Mouse (Mus musculus) T-cell, adult 2 months (primary cell): ENCODE measurements at regions not wholly inside any gene's neighbourhood (a gene's known extent, or its start where the extent isn't known, plus 50 kb on each side); places are given as distances from the start of the nearest gene placed in this dataset.

ENCODE experiments used
- DNase-seq: peaks from one replicate; pipeline ENCODE4 v3.0.0; 2022; ENCODE audit warnings: low spot score

DNA sequence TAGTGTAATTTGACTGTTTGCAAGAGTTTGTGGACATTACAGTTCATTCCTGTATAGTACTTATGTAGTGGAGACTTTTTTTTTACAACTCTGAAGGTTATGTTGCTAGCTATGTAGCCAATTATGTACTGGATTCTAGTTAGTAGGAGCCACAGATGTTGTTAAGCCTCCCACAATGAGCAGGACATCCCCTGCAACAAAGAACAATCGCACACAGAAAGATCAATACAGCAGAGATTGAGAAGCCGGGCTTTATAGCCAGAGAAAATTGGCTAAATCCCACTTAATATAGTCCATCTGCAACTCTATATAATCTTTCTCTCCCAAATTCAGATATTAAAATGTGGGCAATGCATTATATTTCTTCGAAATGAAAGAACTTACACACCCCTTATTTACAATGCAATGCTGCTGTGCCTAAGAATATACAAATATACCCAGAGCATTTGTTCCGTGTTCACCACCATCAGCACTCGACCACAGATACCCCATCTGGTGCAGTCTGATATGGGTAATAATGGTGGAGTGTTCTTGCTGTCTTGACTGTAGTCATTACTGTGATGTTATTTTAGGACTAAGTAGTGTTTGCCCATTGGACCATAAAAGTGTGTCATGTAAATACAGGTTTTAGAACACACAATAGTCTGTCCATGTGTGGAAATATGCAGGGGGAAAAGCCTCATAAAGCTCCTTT, 1351.9 kb upstream of the Zeb2 start:
- DNase-seq, result no peak

DNA sequence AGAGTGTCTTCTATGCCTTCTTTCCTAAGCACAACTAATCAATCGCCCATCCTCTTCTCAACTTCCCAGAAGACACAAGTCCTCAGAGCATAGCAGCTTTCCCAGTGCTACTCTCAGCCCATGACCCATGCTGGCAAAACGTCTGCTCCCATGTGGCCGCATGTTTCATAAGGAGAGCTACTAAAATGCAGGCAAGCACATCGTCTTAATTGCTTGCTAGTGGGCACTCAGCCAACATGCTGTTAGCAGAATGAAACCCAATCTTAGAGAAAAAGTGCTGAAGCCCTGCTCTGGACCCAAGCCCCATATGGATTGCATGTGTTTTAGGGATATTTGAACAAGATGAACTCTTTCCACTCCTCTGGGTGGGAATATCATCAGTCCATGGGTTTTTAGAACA, 1348.2 kb upstream of the Zeb2 start:
- no peak for DNase-seq

DNA sequence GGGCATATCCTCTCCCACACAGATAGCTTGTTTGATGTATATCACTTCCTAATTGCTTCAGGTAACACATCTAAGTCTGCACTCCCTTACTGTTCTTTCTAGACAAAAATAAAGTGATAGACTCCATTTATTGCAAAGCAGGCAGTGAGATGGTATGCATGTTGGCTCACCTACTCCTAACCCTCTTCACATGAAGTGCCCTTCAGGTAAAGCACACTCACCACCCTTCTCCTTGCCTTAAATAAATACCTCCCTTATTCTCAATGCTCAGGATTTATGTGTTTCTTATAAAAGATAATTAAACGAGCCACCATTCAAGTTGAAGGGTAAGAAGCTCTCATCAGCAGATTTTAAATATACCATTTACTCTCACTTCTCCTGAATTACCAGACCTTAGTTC, 1347.7 kb upstream of the Zeb2 start:
- no peak for DNase-seq

DNA sequence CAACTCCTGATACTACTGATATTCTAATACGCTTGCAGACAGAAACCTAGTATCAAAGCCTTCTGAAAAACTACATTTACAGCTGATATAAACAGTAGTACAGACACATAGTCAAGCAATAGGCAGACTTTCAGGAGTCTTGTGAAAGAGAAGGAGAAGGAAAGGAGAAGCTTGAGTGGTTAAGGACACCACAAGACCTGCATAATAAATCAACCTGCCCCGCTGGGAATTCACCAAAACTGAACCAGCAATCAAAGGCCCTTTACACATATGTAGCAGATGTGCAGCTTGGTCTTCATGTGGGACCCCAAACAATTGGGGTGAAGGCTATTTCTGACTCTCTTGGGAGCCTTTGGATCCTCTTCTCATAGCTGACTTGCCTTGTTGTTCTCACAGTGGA, 1345.5 kb upstream of the Zeb2 start:
- no peak for DNase-seq

DNA sequence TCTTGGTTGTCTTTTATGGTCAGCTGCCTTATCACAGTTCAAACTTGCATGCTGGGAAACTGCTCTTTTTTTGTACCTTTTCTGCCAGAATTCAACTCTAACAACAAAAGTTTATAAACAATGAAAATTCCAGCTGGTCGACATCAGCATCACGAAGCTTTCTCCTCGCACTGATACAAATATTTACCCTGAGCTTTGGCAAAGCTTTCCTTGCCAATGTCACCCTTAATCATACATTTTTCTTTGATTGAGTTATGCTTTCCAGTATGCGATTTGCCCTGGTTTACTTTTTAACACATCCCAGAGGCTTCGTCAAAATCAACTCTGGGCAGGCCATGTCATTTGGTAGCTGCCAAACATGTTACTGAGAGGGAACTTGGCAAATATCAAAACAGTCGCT, 1333.5 kb upstream of the Zeb2 start:
- DNase-seq, result no peak

DNA sequence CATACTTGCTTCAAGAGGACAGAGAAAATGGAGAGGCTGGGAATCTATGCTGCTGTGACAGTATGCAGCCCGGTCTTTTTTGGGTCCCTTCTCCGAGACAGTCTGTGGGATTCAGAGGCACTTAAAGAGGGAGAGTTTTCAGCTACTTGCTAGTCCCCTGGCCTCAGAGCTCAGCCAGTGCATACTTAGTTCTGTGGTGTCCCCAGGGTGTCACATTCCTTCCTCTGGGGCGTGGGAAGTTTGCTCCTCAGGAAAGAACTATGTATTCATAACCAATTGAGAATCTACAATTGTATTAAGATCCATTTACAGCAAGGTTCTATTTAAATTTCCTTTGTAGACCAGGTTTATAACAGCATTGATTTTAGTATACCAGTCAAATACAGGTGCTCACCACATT, 1328.1 kb upstream of the Zeb2 start:
- no peak for DNase-seq

DNA sequence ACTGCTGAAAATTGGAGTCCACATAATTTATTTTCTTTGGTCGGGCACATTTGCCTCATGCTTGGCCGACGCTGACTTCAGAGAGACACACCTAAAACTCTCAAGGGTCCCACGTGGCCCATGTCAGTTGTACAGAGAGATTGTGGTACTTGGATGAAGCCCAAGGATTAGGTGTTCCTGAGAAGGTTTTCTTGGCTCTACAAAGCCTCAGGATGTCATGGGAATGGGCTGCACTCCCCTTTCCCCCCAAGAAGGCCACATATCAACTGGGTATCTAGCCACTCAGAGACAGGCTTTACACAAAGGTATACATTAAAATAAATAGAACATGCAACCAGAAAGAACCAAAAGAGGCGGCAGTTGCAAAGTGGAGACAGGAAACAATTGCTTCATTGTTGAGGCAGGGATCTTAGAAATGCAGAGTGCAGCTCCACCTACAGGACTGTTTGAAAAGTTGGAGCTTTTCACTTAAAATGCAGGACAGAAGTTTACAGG, 1326.5 kb upstream of the Zeb2 start:
- no peak for DNase-seq

DNA sequence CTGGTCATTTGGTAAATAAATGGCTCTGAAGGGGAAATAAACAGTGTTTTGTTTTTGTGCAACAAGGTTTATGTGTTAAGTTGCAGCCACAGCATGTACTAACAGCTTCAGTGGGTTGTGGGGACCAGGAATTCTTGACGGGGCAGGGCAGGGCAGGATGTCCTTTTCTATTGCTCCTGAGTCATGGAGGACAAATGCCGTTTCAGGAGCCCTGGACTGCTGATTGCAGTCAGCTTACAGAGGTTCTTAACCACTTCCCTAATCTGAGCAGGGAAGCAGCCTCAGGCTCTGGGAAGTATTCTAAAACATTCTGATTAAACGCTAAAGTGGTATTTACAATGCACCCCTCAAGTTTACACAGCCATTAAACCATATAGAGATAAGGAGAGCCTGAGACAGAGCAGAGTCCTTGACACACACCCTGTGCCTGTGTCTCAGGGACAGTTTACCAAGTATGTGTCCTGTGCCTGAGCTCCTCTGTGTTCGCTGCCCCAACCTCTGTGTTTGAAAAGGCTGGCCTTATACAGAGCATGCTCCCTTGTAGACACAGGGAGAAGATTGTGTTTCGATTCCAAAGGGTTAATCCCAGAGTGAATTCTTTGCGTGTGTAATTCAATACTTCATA, 1326.0 kb upstream of the Zeb2 start:
- no peak for DNase-seq

DNA sequence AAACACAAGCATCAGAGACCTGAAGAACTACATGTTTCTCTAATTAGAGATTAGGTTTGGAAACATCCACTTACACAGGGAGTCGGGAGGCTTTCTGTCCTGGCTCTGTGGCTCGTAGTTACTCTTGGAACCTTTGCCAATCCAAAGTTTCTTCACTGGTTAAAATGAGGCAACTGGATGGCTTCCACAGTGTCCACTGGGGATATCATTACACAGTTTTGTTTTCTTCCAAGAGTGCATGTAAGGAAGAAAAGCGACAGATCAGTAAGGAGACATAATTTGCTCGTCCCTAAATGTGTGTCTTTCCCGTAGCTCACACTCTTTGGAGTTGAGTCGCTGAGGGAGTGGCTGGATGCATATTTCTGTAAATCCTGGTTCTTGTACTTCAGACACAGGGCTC, 1325.4 kb upstream of the Zeb2 start:
- no peak for DNase-seq

DNA sequence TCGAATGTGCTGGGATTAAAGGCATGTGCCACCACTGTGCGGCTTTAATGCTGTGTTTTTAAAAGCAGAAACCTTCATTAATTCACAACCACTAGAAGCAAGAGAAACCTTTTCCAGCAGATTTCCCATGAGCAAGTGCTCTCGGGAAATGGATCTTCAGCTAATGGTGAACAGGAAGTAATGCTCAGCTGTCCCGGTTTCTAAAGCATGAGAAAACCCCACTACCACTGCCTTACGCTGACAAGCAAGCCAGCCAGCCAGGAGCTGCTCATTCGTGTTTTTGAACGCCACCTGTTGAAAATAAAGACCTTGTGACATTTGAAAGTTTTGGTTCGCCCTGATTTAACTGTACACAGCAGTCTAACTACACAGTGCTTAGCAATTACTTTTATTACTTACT, 1324.7 kb upstream of the Zeb2 start:
- no peak for DNase-seq

DNA sequence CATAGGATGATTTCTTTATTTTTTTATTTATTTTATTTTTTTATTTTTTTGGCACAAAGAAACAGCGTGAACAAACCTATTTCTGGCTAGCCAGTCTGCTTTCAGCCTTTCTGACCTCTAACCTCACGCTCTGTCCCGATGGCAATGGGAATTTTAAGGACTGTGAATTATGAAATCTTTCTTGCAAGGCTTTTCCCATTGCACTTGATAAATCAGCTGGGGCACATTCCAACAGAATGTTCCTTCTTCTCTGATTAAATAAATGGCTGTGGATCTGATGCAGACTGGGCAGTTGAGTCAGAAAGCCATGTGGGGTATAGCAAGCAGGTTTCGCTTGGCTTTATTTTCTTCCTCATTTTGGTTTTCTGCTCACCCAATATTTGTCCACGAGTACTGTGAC, 1324.2 kb upstream of the Zeb2 start:
- DNase-seq, result no peak

DNA sequence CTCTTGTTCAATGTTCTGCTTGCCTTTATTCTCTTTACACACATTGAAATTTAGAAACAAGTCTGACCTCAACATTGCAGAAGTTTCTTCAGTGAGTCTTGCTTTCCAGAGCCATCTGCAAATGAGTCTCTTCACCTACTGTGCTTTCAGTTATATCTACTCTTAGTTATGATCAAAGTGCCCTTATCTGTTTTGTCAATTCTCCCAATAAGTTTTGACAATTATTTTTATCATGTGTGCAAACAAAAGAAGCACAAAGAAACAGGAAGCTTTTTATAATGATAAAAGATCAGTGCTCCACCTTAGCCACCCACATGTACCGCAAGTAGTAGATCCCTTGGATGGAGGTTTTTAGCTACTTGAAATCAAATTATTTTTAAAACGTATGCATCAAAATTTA, 1322.8 kb upstream of the Zeb2 start:
- no peak for DNase-seq

DNA sequence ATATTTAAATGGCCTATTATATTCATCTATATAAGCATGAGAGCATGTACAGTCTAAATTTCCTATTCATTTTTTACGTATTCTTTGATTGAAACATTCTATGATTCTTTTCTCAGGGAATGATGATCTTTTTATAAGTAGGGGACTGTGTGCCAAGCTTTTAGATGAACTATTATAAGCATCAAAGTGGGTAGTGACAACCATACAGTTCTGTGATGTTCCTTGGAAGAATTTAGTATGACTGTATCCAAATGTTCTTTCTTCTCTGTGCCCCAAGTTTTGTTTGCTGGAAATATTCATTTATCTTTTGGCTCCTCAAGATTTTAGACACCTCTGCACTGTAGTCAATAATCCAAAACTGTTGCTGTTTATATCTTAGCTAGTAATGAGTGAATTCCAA, 1301.1 kb upstream of the Zeb2 start:
- no peak for DNase-seq

DNA sequence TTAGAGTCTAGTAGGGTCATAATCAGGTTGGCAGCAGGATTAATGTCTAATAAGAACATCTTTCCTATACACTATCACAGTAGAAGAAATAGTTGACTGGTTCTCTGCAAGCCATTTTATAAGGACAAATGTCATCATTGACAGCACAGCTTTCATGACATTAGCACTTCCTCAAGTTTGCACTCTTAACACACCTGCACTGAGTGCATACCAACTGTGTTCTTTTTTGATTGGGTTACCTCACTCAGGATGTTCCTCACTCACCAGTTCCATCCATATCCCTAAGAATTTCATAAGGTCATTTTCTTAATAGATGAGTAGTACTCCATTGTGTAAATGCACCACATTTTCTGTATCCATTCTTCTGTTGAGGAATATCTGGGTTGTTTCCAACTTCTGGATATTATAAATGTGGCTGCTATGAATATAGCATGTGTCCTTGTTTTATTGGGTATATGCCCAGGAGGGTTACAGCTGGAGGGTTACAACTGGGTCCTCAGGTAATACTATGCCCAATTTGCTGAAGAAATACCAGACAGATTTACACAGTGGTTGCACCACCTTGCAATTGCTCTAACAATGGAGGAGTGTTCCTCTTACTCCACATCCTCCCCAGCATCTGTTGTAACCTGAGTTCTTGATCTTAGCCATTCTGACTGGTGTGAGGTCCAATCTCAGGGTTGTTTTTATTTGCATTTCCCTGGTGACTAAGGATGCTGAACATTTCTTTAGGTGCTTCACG, 1285.3 kb upstream of the Zeb2 start:
- DNase-seq, result no peak

DNA sequence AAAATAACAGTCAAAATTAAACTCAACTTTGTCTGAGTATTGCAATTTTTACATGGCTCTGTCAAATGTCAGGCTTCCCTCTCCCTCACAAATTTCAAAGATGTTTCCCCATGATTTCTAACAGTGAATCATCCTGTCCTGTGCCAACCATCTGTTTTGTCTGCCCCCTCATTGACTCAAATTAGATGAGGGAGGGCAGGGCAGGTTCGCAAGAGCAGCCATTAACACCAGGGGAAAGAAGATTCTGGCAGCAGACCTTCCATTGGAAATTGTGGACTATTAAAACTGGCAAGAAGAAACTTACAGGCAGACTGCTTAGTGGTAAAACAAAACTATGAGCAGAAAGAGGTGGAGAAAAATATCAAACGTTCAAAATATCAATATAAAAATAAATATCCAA, 1277.0 kb upstream of the Zeb2 start:
- DNase-seq, result no peak

DNA sequence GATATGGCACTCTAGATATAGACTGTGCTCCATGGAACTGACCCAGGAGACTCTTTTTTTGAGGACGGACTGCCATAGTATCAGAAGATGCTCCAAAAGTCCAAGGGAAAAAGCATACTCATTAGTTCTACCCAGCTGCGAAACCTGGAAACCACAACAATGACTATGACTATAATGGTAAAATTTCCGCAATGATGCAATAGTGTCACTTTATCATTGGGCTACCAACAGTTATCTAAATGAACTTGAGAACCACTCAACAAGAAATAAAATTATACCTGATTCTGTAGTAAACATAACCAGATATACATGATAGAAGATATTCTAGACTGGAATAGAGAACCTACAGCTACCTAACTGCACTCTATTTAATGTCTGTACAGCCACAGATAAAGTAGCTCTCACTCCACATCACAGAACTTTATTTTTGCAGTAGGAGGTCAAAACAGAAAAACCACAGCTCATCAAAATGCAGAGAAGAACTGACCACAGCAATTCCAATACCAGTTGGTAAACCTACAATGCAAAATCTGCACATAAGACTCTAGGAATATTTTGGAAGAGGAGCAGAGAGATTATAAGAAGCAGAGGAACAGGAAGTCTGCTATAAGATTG, 1255.8 kb upstream of the Zeb2 start:
- DNase-seq, result no peak

DNA sequence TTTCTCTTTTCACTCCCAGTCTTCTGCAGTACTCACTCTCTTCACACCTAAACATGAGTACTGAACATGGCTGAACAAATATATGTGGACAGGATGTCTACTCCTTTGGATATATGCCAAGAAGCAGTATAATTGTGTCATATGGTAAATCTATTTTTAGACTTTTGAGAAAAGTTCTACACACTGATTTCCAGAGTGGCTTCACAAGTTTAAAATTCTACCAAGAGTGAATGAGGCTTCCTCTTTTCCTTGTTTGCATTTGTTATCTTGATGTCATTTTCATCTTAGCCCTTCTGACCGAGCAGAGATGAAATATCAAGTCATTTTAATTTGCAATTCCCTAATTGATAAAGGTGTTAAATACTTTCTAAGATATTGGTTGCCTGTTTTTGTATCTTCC, 1254.6 kb upstream of the Zeb2 start:
- DNase-seq, result no peak

DNA sequence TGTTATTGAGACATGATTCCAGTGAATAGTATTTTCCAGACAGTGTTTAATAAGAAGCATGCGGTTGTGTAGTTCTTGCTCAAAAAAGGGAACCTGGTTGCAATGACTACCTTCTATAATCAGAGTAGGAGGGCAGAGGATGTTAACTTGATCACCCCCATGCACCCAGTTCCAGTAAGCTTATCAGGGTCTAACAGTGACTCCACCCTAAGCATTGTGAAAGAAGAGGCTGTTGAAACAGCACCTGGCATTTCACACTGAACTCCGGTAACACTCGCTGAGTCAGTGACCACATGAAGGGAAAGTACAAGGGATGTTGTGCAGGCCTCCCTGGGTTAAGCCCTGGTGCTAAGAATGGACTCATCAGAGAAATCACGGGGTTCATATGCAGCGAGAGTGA, 1253.8 kb upstream of the Zeb2 start:
- peak; percentile 5 for DNase-seq

DNA sequence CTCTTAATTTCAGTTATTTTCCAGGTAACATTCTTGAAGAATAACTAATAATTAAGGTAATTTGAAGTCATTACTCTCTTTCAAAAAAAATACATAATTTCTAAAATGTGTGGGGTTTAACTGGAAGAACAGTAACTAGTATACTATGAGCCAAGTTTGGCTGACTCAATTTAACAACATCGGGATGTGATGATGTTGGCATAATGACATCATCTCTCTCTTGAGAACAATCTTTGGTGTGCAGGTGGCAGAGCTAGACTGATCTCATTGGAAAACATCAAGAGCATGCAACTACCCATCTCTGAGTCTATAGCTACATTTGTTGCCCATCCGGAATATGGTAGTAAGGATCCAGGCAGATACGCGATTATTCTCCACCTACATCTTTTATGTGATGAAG, 1251.7 kb upstream of the Zeb2 start:
- no peak for DNase-seq

DNA sequence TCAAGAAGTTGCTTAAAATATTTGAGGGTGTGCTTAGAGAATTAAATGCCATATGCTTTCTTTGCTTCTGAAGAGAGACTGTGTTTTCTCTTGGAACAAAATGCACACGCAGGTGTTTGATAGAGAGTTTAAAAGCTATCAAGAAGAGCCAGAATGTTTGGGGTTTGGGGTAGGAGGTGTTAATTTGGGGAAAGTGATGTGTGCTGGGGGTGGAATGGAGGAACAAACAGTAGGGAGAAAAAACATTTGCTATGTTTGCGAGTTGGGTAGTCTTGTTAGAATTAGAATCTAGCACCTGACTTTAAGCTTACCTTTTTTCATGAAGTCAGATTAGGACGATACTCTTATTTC, 1248.9 kb upstream of the Zeb2 start:
- DNase-seq, result no peak

DNA sequence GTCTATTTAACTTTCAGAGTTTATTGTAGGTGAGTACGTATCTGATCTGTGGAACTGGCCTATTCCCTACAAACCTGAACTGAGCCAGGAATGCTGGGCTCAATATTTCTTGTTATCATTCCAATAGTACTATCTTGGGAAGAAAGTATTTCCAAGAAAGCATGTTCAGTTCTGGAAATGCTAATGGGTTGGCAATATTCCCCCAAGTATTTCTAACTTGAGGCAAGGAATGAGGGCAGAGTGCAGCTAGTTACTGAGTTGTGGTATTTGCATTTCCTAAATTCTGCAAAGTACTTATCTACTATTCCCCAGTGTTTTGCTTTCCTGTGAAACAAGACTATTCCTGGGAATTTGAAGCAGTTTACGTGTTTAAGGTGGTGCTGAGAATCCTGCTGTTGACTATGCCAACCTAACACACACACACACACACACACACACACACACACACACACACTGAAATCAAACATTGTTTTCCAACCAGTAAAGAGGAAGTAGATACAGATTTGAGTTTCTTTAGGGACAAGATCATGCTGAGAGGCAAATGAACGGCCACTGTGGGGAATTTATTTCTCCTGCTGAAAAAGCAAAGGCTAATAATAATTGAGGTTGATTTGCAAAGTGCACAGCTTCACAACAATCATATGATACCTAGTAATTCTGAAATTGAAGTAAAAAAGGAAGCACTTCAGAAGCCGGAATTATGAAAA, 1248.4 kb upstream of the Zeb2 start:
- no peak for DNase-seq

DNA sequence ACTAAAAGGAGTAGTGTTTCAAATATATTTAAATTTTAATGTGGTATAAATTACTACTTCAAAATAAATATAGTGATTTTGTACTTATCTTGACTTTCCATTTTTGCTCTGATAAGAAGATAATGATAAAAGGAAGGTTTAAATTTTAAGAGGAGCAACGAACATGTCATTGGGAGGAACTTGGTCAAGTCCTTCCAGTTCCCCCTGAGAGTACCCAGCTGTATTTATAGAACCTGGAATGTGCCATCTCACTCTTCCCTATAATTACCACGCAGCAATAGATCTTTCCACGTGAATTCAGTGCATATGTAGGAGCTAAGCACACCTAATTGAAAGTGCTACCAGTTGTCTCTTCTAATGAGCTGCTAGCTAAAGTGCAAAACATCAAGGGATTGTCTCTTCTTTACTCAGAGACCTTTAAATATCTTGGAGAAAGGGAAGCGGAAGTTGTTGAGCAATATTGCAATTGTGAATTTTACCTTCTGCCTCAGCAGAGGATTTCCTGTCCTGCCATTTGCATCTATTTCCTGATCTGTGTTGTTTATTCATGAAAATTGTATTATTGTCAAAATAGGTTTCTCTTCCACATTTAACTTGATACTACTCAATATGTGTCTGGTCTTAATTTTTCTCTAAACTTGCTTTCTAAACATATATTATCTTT, 1243.0 kb upstream of the Zeb2 start:
- DNase-seq, result no peak
